Mouse (Mus musculus) inflammation-experienced regulatory T-cells, adult 6 months (primary cell): ENCODE results near the gene Rad50. TPM values are rescaled to one million over a fixed set of nuclear protein-coding genes. Genes with fewer than 3 reads are reported as not detected.

ENCODE experiments used
- ATAC-seq: one replicate; pipeline ENCODE4 v1.8.0; 2017
- polyA plus RNA-seq, 3 experiments: library from polyadenylated mRNA; unstranded; fragments of 100-300 nt; shearing (Covaris generic); gene quantifications; one replicate each; pipeline ENCODE4 v1.2.1; 2017

The Rad50 gene
- polyA plus RNA-seq: 10 to 100 TPM; 47.3 to 53.7 (median 48.6) TPM

DNA sequence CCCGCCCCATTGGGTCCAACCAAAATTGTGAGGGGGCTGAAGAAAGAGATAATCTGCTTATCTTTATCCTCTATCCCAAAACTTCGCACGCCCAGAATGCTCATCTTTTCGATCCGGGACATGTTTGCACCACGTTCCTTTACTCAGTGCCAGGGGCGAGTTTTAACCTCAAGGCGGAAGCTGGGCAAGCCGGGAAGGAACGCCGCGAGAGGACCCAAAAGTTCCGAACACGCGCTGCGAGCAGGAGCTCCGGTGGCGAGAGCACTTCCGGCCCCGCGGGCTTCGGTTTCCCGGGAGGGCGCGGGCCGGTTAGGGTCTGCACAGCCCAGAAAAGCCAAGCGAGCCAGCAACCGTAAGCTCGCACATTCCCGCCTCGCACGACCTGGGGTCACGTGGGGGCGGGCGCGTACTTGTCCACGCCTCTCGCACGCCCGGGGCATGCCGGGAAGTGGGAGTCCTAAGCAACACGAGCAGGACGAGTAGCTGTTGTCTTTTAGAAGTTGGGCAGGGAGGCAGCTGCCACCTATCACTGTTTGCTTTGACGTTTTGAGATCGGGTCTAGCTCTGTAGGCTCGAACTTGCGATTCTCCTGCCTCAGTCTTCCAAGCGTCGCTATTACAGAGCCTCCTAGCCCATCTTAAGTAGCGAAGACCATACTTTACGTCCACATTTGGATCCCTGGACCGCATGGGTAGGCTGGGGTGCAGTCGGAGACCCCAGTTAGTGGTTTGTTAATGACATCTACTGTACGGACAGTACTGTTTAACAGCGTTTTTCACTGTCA, at the start of gene Rad50:
TSS of gene Rad50 (minus strand) at position 386 of the 784 bp plus-strand sequence.
- peak; percentile 95 for ATAC-seq

- ATAC-seq: no peak
These were observed 48.0 kb upstream of the Rad50 start for GRCm38 (mm10) chr11:53755011-53755595.

DNA sequence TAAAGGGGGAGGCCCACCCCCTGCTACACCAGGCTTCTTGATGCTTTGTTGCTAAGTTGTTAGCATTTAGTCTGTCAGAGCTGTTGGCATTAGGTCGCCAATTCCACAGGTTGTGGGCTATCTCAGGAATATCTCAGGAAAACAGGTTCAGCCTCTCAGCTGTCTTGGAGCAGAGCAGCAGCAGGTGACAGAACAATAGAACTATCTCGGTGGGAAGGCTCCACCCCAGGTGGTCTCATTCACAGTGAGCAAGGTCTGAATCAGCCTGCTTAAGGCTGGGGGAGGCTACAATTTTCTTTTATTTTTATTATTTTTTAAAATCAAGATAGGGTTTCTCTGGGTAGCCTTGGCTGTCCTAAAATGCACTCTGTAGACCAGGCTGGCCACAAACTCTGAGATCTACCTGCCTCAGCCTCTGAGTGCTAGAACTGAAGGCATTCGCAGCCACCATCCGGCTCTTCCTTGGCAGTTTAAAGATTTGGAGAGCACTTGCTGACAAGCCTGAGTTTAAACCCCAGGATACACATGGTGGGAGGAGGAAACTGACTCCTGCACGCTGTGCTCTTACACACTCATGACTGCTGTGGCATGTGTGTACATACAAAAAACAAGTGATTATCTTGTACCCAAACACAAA, 42.7 kb upstream of the Rad50 start:
- ATAC-seq: no peak

- ATAC-seq: no peak
These were observed 42.2 kb upstream of the Rad50 start for GRCm38 (mm10) chr11:53749306-53749705.

DNA sequence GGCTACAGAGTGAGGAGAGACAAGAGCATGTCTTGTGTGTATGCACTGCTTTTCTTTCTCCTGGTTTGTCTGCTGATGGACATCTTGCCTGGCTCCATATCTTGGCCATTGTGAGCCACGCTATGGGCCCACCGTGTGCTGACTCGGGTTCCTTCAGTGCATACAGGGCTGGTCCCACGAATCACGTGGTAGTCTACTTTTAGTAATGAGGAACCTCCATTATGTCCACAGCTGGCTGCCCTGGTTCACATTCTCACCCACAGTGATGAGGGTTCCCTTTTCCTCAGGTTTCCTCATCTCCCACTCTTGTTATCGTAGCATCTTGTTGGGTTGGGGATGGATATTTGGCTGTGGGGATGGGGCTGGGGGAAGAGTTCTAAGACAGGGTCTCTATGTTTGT, 41.5 kb upstream of the Rad50 start:
- ATAC-seq: no peak

DNA sequence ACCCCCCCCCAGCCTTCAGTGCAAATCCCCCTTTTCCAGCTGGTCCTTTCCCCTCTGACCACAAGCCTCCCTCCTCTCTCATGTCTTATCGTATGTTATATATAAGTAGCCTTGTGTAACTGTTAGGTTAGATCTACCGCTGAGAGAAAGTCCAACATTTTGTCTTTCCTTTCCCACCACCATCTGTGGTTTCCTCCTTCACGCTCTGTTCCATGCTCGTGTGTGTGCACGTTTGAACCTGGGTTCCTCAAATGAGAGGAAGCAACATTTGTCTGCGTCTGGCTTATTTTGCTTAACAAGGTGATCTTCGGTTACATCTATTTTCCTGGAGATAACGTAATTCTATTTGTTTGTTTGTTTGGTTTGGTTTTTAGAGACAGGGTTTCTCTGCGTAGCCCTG, 40.9 kb upstream of the Rad50 start:
- no peak for ATAC-seq

DNA sequence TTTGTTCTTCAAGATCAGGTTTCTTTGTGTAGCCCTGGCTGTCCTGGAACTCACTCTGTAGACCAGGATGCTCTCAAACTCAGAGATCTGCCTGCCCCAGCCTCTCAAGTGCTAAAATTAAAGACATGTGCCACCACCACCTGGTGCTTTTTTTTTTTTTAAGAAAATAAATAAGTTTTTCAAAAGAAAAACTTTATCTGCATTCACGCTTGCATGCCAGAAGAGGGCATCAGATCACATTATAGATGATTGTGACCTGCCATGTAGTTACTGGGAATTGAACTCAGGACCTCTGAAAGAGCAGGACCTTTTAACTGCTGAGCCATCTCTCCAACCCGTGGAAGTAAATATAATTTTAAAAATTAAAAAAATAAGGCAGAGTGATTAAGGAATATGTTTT, 38.1 kb upstream of the Rad50 start:
- ATAC-seq: no peak

- no peak for ATAC-seq
These were observed 35.2 kb upstream of the Rad50 start for GRCm38 (mm10) chr11:53742353-53742752.

DNA sequence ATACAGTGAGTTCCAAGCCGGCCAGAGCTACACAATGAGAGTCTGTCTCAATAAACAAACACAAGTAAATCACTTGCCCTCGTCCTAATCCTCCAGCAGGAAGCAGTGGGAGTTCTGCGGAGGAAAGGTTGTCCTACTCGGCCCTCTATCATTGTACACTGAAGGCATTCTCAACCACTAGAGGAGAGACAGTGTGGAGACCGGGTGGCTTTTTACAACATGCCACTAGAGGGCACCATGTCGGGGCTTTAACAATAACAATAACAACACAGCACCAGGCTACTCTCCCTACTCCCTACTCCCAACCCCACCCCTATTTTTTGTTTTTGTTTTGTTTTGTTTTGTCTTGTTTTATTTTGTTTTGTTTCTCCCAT, 30.4 kb upstream of the Rad50 start:
- ATAC-seq: peak; percentile 70

GRCm38 (mm10) chr11:53736771-53737572, 29.9 kb upstream of the Rad50 start:
- ATAC-seq: peak; percentile 47

GRCm38 (mm10) chr11:53735682-53736245, 28.6 kb upstream of the Rad50 start:
- ATAC-seq: peak; percentile 81

DNA sequence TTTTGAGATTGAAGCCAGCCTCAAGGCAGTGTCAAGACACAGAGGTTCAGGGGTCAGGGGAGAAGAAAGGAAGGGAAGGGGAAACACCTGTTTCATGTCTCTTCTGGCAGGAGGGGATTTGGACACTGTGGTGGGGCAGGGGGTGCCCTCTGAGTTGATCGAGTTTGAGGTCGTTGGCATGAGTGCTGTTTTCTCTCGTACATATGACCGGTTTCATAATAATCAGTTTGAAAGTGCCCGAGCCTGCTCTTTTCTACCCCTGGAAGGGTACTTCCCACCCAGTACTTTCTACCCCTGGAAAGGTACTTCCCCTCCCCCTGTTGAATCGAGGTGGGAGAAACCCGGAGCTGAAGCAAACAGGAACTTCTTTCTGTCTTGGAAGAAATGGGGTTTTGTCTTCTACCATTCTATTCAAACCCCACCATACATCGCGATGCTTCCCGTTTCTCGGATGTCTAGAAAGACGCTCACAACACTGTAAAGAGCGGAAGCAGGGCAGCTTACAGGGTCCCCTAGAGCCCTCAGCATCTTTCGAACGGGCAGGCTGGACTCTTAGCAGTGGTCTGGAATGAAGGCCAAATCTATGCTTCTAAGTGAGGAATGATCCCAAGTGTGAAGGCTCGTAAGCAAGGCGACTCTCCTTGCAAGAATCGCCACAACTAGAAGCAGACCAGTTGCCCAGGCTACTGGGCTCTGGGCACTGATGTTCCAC, 28.0 kb upstream of the Rad50 start:
- no peak for ATAC-seq

DNA sequence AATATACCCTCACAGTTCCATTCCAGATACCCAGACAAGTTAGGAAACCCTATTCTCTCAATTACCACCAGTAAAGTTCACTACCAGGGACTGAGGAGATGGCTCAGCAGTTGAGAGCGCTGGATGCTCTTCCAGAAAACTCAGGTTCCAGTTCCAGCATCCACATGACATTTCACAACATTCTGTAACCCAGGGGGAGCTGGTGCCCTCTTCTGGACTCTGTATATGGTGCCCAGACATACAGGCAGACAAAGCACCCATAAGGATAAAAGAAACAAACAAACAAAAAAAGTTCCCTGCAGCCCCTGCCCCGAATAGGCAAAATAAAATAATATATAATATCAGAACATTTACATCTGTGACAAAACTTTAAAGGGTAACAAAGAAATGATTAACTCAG, 27.3 kb upstream of the Rad50 start:
- no peak for ATAC-seq

DNA sequence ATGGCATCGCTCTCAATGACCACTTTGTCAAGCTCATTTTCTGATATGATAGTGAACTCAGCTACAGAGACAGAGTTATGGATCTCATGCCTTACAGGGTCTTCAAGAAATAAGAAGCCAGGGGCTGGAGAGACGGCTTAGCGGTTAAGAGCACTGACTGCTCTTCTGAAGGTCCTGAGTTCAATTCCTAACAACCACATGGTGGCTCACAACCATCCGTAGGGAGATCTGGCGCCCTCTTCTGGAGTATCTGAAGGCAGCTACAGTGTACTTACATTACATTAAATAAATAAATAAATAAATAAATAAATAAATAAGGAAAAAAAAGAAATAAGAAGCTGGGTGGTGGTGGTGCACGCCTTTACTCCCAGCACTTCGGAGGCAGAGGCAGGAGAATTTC, 26.7 kb upstream of the Rad50 start:
- ATAC-seq: no peak

GRCm38 (mm10) chr11:53732244-53732643, 25.1 kb upstream of the Rad50 start:
- no peak for ATAC-seq

- ATAC-seq: no peak
These were observed 24.3 kb upstream of the Rad50 start for GRCm38 (mm10) chr11:53731457-53731856.

DNA sequence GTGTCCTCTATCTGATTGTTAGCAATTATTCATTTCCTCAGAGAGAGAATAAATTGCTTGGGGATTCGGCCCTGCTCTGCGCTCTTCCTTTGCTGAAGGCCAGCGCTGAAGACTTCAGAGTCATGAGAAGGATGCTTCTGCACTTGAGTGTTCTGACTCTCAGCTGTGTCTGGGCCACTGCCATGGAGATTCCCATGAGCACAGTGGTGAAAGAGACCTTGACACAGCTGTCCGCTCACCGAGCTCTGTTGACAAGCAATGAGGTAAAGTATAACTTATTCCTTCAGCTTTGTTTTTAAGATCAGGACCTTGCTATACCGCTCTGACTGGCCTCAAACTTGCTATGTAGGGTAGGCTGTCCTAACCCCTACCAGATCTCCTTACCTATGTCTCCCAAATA, 13.6 kb upstream of the Rad50 start, which contains the start of gene Il5:
TSS of gene Il5 (plus strand) at position 80 of the 400 bp plus-strand sequence.
- no peak for ATAC-seq

GRCm38 (mm10) chr11:53719701-53720100, 12.6 kb upstream of the Rad50 start:
- peak; percentile 38 for ATAC-seq

DNA sequence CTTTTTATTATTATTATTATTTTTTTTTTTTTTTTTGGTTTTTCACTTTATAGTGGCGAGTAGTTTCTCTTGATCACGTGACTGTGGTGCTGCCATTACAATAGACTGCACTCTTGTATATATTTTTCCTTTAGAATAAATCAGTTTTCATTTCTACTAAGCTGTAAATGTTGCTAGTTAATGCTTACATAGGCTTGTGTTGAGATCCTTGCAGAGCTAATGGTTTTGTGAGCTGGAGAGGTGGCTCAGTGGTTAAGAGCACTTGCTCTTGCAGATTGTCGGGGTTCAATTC, 545 bp upstream of the Rad50 start:
- ATAC-seq: no peak

DNA sequence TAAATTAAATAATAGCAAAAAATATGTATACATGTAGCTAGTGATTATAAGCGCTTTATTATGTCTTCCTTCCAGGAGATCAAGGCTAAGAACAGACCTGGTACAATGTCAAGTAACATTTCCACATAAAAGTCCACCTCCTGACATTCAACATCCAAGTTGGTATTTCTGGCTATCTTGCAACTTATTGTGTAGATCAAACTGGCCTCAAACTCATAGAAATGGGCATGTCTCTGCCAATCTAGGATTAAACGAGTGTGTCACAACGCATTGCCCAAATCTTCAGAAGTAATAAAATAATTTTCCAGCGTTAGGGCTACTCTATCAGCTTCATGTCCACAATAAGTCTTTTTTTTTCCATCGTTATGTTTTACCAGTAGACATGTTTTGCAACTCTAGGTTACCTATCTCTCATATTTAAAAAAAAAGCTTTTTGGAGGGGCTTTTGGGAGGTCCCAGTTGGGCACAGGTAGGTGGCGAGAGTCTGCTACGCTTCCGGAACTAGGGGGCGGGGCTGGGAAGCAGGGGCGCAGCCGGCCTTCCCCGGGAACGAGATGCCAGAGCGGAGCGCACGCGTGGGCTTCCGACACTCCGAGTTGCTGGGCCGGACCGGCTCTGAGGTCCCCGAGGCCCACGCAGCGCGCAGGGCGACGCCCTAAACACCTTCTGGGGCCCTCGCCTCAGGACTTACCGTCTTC, 734 bp downstream of the Rad50 start:
- ATAC-seq: peak; percentile 57

DNA sequence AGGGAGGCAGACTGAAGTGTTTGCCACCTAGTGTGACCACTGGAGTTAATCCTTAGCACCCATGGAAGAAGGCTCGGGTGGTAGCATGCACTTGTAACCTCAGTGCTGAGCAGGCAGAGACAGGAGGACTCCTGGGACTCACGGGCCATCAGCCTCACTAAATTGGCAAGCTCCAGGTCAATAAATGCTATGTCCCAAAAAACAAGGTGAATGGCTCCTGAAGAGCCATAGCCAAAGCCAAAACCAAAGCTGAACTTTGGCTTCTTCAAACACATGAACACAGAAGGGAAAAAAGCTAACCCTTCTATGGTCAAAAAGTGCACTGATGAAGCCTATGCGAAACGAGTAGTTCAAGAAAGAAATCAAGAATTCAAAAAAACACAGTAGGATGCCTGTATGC, 7.8 kb downstream of the Rad50 start:
- ATAC-seq: no peak

DNA sequence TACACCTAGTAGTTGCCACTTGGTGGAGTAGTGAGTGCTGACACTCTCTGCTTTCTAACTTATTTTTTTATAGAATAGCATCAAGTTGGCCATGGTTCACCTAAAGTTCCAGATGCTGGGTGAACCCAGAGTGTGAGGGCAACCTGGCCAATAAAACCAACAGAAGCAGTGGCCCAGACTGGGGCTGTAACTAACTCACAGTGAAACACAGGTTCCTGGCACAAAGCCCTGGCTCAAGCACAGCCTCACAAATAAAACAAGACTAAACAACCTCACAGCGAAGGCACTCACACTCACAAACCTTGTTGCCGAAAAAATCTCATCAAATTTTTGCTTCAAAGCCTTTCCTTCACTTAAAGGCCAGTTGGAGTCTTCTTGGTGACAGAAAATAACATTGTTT, 8.6 kb downstream of the Rad50 start:
- ATAC-seq: no peak
